Mouse (Mus musculus) midbrain, embryonic 16.5 days (tissue): Measurements from ENCODE around the gene Ppp6r2. TPM values are rescaled to one million over a fixed set of nuclear protein-coding genes. Genes with fewer than 3 reads are reported as not detected.

ENCODE experiments used
- ATAC-seq: fragments of 200-750 bp; cut with Nextera tagmentation; 2 replicates; pipeline ENCODE4 v1.8.0; 2017; ENCODE audit warnings: moderate TSS enrichment
- H3K27ac ChIP-seq: fragments of 300-500 bp; sonication (generic); 2 replicates; pipeline ENCODE4 v1.5.1; 2014; ENCODE audit warnings: mild to moderate bottlenecking, low read length, mixed read lengths
- H3K27me3 ChIP-seq: fragments of 300-500 bp; sonication (generic); 2 replicates; pipeline ENCODE4 v1.6.1; 2014; ENCODE audit warnings: low read depth, low read length, mixed read lengths; ENCODE audit not compliant: control insufficient read depth, insufficient read depth
- H3K36me3 ChIP-seq: fragments of 300-500 bp; sonication (generic); 2 replicates; pipeline ENCODE4 v1.6.1; 2014; ENCODE audit warnings: mild to moderate bottlenecking, low read length, moderate library complexity, mixed read lengths; ENCODE audit not compliant: control insufficient read depth, insufficient read depth
- H3K4me1 ChIP-seq: fragments of 300-500 bp; sonication (generic); 2 replicates; pipeline ENCODE4 v1.6.1; 2014; ENCODE audit warnings: mild to moderate bottlenecking, low read length, mixed read lengths; ENCODE audit not compliant: control insufficient read depth, insufficient read depth
- H3K4me2 ChIP-seq: fragments of 300-500 bp; sonication (generic); 2 replicates; pipeline ENCODE4 v1.6.1; 2014; ENCODE audit warnings: mild to moderate bottlenecking, low read length, mixed read lengths
- H3K4me3 ChIP-seq: fragments of 300-500 bp; sonication (generic); 2 replicates; pipeline ENCODE4 v1.5.1; 2014; ENCODE audit warnings: low read depth, mild to moderate bottlenecking, low read length, moderate library complexity, mixed read lengths
- H3K9ac ChIP-seq: fragments of 300-500 bp; sonication (generic); 2 replicates; pipeline ENCODE4 v1.6.1; 2014; ENCODE audit warnings: low read depth, low read length, mixed read lengths
- H3K9me3 ChIP-seq: fragments of 300-500 bp; sonication (generic); replicated peaks from 2 replicates; pipeline ENCODE4 v1.6.1; 2014; ENCODE audit warnings: mild to moderate bottlenecking, low read length, mixed read lengths; ENCODE audit not compliant: control insufficient read depth, poor library complexity, severe bottlenecking
- WGBS: fragments of 180-500 bp; shearing (Covaris S2); extraction: QIAGEN DNeasy Blood & Tissue Kit; methylation state at CpG from one replicate; pipeline ENCODE4 v1.1.7; 2014; 5-methylcytosine and 5-hydroxymethylcytosine counted together
- polyA plus RNA-seq: library from polyadenylated mRNA; unstranded; fragments of >200 nt; fragmentation: Nextera tagmentation; extraction: Ambion mirVana; gene quantifications from 2 replicates; pipeline ENCODE4 v1.2.1, GENCODE M21; 2015

Ppp6r2 gene
- polyA plus RNA-seq, 1 experiment from 2014 or later = 76.7 TPM

- H3K9me3 ChIP-seq = no peaks in the 10 kb centered on the region
- ATAC-seq = no peak
- H3K36me3 ChIP-seq = peaks cover 4% of the 10 kb centered on the region; the same call in 1 of the 2 replicates
- no peak overlapping the region for H3K4me3 ChIP-seq
- no peaks in the 10 kb centered on the region for H3K27me3 ChIP-seq
- WGBS = 95% methylated on average over 3 of the region's 3 CpGs
- H3K4me2 ChIP-seq = no peak overlapping the region
- H3K27ac ChIP-seq = no peak overlapping the region
- no peak overlapping the region for H3K9ac ChIP-seq
- peaks cover 28% of the 10 kb centered on the region for H3K4me1 ChIP-seq
These were observed 3.6 kb downstream of the Ppp6r2 start for GRCm38 (mm10) chr15:89214953-89215352.

GRCm38 (mm10) chr15:89215611-89216233, 4.4 kb downstream of the Ppp6r2 start:
- H3K27ac ChIP-seq = no peak overlapping the region
- no peaks in the 10 kb centered on the region for H3K27me3 ChIP-seq
- H3K4me1 ChIP-seq = peaks cover 25% of the 10 kb centered on the region
- peaks cover 4% of the 10 kb centered on the region; the same call in 1 of the 2 replicates for H3K36me3 ChIP-seq
- H3K4me3 ChIP-seq = no peak overlapping the region
- 89% methylated on average over 2 of the region's 2 CpGs for WGBS
- no peak overlapping the region for H3K9ac ChIP-seq
- no peak for ATAC-seq
- no peak overlapping the region for H3K4me2 ChIP-seq
- no peaks in the 10 kb centered on the region for H3K9me3 ChIP-seq

GRCm38 (mm10) chr15:89233586-89233985, 22.2 kb downstream of the Ppp6r2 start:
- H3K36me3 ChIP-seq = peaks cover 2% of the 10 kb centered on the region; the same call in 1 of the 2 replicates
- no peaks in the 10 kb centered on the region for H3K9me3 ChIP-seq
- no peaks in the 10 kb centered on the region for H3K4me1 ChIP-seq
- ATAC-seq = no peak
- H3K27me3 ChIP-seq = no peaks in the 10 kb centered on the region
- no peak overlapping the region for H3K9ac ChIP-seq
- H3K4me3 ChIP-seq = no peak overlapping the region
- no peak overlapping the region for H3K27ac ChIP-seq
- WGBS = 41% methylated on average over 2 of the region's 2 CpGs
- no peak overlapping the region for H3K4me2 ChIP-seq

GRCm38 (mm10) chr15:89234052-89234451, 22.7 kb downstream of the Ppp6r2 start:
- Histone ChIP-seq H3K4me3 (no peak overlapping the region), H3K27ac (no peak overlapping the region), H3K4me2 (no peak overlapping the region), H3K9ac (no peak overlapping the region), H3K4me1 (no peaks in the 10 kb centered on the region), H3K36me3 (peaks cover 2% of the 10 kb centered on the region; the same call in 1 of the 2 replicates), H3K27me3 (no peaks in the 10 kb centered on the region), H3K9me3 (no peaks in the 10 kb centered on the region)
- no peak for ATAC-seq
- 90% methylated on average over 4 of the region's 4 CpGs for WGBS

- ATAC-seq = no peak
- Histone ChIP-seq H3K27ac (0 out of 2 replicates have a peak overlapping the region, but pooled peaks have one; percentile 24), H3K36me3 (peaks cover 10% of the 10 kb centered on the region), H3K9me3 (no peaks in the 10 kb centered on the region), H3K4me3 (no peak overlapping the region), H3K4me1 (no peaks in the 10 kb centered on the region), H3K9ac (no peak overlapping the region), H3K27me3 (no peaks in the 10 kb centered on the region), H3K4me2 (no peak overlapping the region)
- 66% methylated on average over 3 of the region's 3 CpGs for WGBS
These were observed 28.5 kb downstream of the Ppp6r2 start for GRCm38 (mm10) chr15:89239751-89240392.

- Histone ChIP-seq H3K4me2 (no peak overlapping the region), H3K9ac (no peak overlapping the region), H3K4me3 (no peak overlapping the region), H3K27ac (no peak overlapping the region), H3K9me3 (no peaks in the 10 kb centered on the region), H3K27me3 (no peaks in the 10 kb centered on the region), H3K36me3 (peaks cover 12% of the 10 kb centered on the region), H3K4me1 (no peaks in the 10 kb centered on the region)
- ATAC-seq = no peak
- WGBS = 70% methylated on average over 2 of the region's 2 CpGs
These were observed 29.7 kb downstream of the Ppp6r2 start for GRCm38 (mm10) chr15:89241025-89241424.

- H3K27ac ChIP-seq = no peak overlapping the region
- no peak overlapping the region for H3K4me3 ChIP-seq
- H3K4me1 ChIP-seq = no peaks in the 10 kb centered on the region
- H3K4me2 ChIP-seq = no peak overlapping the region
- no peak for ATAC-seq
- 88% methylated on average over 6 of the region's 6 CpGs for WGBS
- peaks cover 13% of the 10 kb centered on the region for H3K36me3 ChIP-seq
- no peak overlapping the region for H3K9ac ChIP-seq
- H3K9me3 ChIP-seq = no peaks in the 10 kb centered on the region
- no peaks in the 10 kb centered on the region for H3K27me3 ChIP-seq
These were observed 37.7 kb downstream of the Ppp6r2 start for GRCm38 (mm10) chr15:89249063-89249462.

GRCm38 (mm10) chr15:89255330-89255729, 44.0 kb downstream of the Ppp6r2 start:
- Histone ChIP-seq H3K4me1 (no peaks in the 10 kb centered on the region), H3K27ac (no peak overlapping the region), H3K36me3 (peaks cover 23% of the 10 kb centered on the region), H3K9ac (no peak overlapping the region), H3K9me3 (no peaks in the 10 kb centered on the region), H3K27me3 (no peaks in the 10 kb centered on the region), H3K4me2 (no peak overlapping the region), H3K4me3 (no peak overlapping the region)
- 18% methylated on average over 4 of the region's 4 CpGs for WGBS
- no peak for ATAC-seq

- H3K27me3 ChIP-seq = no peaks in the 10 kb centered on the region
- H3K9ac ChIP-seq = no peak overlapping the region
- H3K9me3 ChIP-seq = no peaks in the 10 kb centered on the region
- H3K4me3 ChIP-seq = no peak overlapping the region
- no peak overlapping the region for H3K4me2 ChIP-seq
- 94% methylated on average over 5 of the region's 5 CpGs for WGBS
- no peak for ATAC-seq
- H3K36me3 ChIP-seq = peaks cover 25% of the 10 kb centered on the region
- no peak overlapping the region for H3K27ac ChIP-seq
- no peaks in the 10 kb centered on the region for H3K4me1 ChIP-seq
These were observed 47.6 kb downstream of the Ppp6r2 start for GRCm38 (mm10) chr15:89258997-89259396.
